Mouse (Mus musculus): ENCODE data around the gene Tfap2e. TPM values are rescaled to one million over a fixed set of nuclear protein-coding genes. Genes with fewer than 3 reads are reported as not detected.

Tfap2e gene
- polyA plus RNA-seq (2014; fragmentation: Nextera tagmentation; extraction: Ambion mirVana): 0.95 and 0.99 TPM in 2 replicates

GRCm38 (mm10) chr4:126736001-126736414 lies at the start of gene Tfap2e:
Gene Tfap2e (minus strand): TSS chr4:126736240.
- Histone ChIP-seq H3K4me3 (ENCODE audit: low read depth, low read length) (peak within 1 kb of the TSS; percentile 22), H3K9ac (ENCODE audit: low read depth, low read length) (0 out of 2 replicates have a peak within 1 kb of the TSS, but pooled peaks have one; percentile 11), H3K27ac (ENCODE audit: low read depth, low read length) (no peak within 1 kb of the TSS), H3K4me1 (replicated peaks; ENCODE audit: control insufficient read depth, insufficient read depth, low read length) (peaks cover 9% of the 10 kb centered on the region), H3K9me3 (ENCODE audit: control insufficient read depth, low read length) (no peaks in the 10 kb centered on the region), H3K27me3 (ENCODE audit: control insufficient read depth, insufficient read depth, low read length) (peaks cover 77% of the 10 kb centered on the region), H3K36me3 (ENCODE audit: control insufficient read depth, insufficient read depth, low read length) (no peaks in the 10 kb centered on the region), H3K4me2 (replicated peaks; ENCODE audit: low read depth, low read length) (peak within 1 kb of the TSS; percentile 28)
- under 1% methylated on average over 32 of the region's 32 CpGs for WGBS
- ATAC-seq (ENCODE audit: low FRiP score) (peak; percentile 27; the same call in 1 of the 2 replicates), DNase-seq (ENCODE audit: low spot score) (peak; percentile 77)

- H3K27ac ChIP-seq (ENCODE audit: low read depth, low read length): no peak overlapping the region
- 87% methylated on average over 8 of the region's 8 CpGs for WGBS
- DNase-seq (ENCODE audit: low spot score) (no peak), ATAC-seq (ENCODE audit: low FRiP score) (no peak)
- H3K4me3 ChIP-seq (ENCODE audit: low read depth, low read length): no peak overlapping the region
- H3K27me3 ChIP-seq (ENCODE audit: control insufficient read depth, insufficient read depth, low read length): no peaks in the 10 kb centered on the region
- H3K4me1 ChIP-seq (replicated peaks; ENCODE audit: control insufficient read depth, insufficient read depth, low read length): no peaks in the 10 kb centered on the region; the same call in 1 of the 2 replicates
- no peaks in the 10 kb centered on the region for H3K9me3 ChIP-seq (ENCODE audit: control insufficient read depth, low read length)
- no peak overlapping the region for H3K4me2 ChIP-seq (replicated peaks; ENCODE audit: low read depth, low read length)
- no peak overlapping the region for H3K9ac ChIP-seq (ENCODE audit: low read depth, low read length)
- no peaks in the 10 kb centered on the region for H3K36me3 ChIP-seq (ENCODE audit: control insufficient read depth, insufficient read depth, low read length)
Measured at GRCm38 (mm10) chr4:126782996-126783395, 47.0 kb upstream of the Tfap2e start.

- Histone ChIP-seq H3K27ac (ENCODE audit: low read depth, low read length) (no peak overlapping the region), H3K36me3 (ENCODE audit: control insufficient read depth, insufficient read depth, low read length) (no peaks in the 10 kb centered on the region), H3K4me3 (ENCODE audit: low read depth, low read length) (no peak overlapping the region), H3K4me1 (replicated peaks; ENCODE audit: control insufficient read depth, insufficient read depth, low read length) (no peaks in the 10 kb centered on the region; the same call in 1 of the 2 replicates), H3K4me2 (replicated peaks; ENCODE audit: low read depth, low read length) (no peak overlapping the region), H3K27me3 (ENCODE audit: control insufficient read depth, insufficient read depth, low read length) (no peaks in the 10 kb centered on the region), H3K9ac (ENCODE audit: low read depth, low read length) (no peak overlapping the region), H3K9me3 (ENCODE audit: control insufficient read depth, low read length) (no peaks in the 10 kb centered on the region)
- DNase-seq (ENCODE audit: low spot score) (no peak), ATAC-seq (ENCODE audit: low FRiP score) (no peak)
- WGBS: 93% methylated on average over 8 of the region's 8 CpGs
Measured at GRCm38 (mm10) chr4:126782512-126782911, 46.5 kb upstream of the Tfap2e start.

- Histone ChIP-seq H3K4me2 (replicated peaks; ENCODE audit: low read depth, low read length) (no peak overlapping the region), H3K9me3 (ENCODE audit: control insufficient read depth, low read length) (no peaks in the 10 kb centered on the region), H3K27ac (ENCODE audit: low read depth, low read length) (no peak overlapping the region), H3K9ac (ENCODE audit: low read depth, low read length) (no peak overlapping the region), H3K36me3 (ENCODE audit: control insufficient read depth, insufficient read depth, low read length) (no peaks in the 10 kb centered on the region), H3K4me3 (ENCODE audit: low read depth, low read length) (no peak overlapping the region), H3K4me1 (replicated peaks; ENCODE audit: control insufficient read depth, insufficient read depth, low read length) (no peaks in the 10 kb centered on the region; the same call in 1 of the 2 replicates), H3K27me3 (ENCODE audit: control insufficient read depth, insufficient read depth, low read length) (no peaks in the 10 kb centered on the region)
- no peak for DNase-seq (ENCODE audit: low spot score)
- ATAC-seq (ENCODE audit: low FRiP score): no peak
- WGBS: 78% methylated on average over 3 of the region's 3 CpGs
Measured at GRCm38 (mm10) chr4:126781871-126782270, 45.8 kb upstream of the Tfap2e start.

GRCm38 (mm10) chr4:126779826-126780775 lies 44.1 kb upstream of the Tfap2e start:
- H3K9me3 ChIP-seq (ENCODE audit: control insufficient read depth, low read length): no peaks in the 10 kb centered on the region
- no peaks in the 10 kb centered on the region for H3K27me3 ChIP-seq (ENCODE audit: control insufficient read depth, insufficient read depth, low read length)
- H3K4me3 ChIP-seq (ENCODE audit: low read depth, low read length): no peak overlapping the region
- ATAC-seq (ENCODE audit: low FRiP score) (no peak), DNase-seq (ENCODE audit: low spot score) (peak; percentile 25)
- peak overlapping the region; percentile 36 for H3K9ac ChIP-seq (ENCODE audit: low read depth, low read length)
- no peak overlapping the region; the same call in 1 of the 2 replicates for H3K27ac ChIP-seq (ENCODE audit: low read depth, low read length)
- 50% methylated on average over 12 of the region's 12 CpGs for WGBS
- H3K36me3 ChIP-seq (ENCODE audit: control insufficient read depth, insufficient read depth, low read length): no peaks in the 10 kb centered on the region
- peak overlapping the region; percentile 8; the same call in 1 of the 2 replicates for H3K4me2 ChIP-seq (replicated peaks; ENCODE audit: low read depth, low read length)
- H3K4me1 ChIP-seq (replicated peaks; ENCODE audit: control insufficient read depth, insufficient read depth, low read length): no peaks in the 10 kb centered on the region; the same call in 1 of the 2 replicates

GRCm38 (mm10) chr4:126779148-126779581 lies 43.1 kb upstream of the Tfap2e start:
- H3K4me1 ChIP-seq (replicated peaks; ENCODE audit: control insufficient read depth, insufficient read depth, low read length): no peaks in the 10 kb centered on the region; the same call in 1 of the 2 replicates
- no peak for DNase-seq (ENCODE audit: low spot score)
- WGBS: 36% methylated on average over 8 of the region's 8 CpGs

GRCm38 (mm10) chr4:126775182-126775581 lies 39.1 kb upstream of the Tfap2e start:
- no peak overlapping the region for H3K9ac ChIP-seq (ENCODE audit: low read depth, low read length)
- WGBS: 84% methylated on average over 1 of the region's 1 CpGs
- no peaks in the 10 kb centered on the region for H3K9me3 ChIP-seq (ENCODE audit: control insufficient read depth, low read length)
- no peaks in the 10 kb centered on the region for H3K36me3 ChIP-seq (ENCODE audit: control insufficient read depth, insufficient read depth, low read length)
- DNase-seq (ENCODE audit: low spot score): no peak
- H3K27ac ChIP-seq (ENCODE audit: low read depth, low read length): no peak overlapping the region
- no peak overlapping the region for H3K4me2 ChIP-seq (replicated peaks; ENCODE audit: low read depth, low read length)
- no peaks in the 10 kb centered on the region; the same call in 1 of the 2 replicates for H3K4me1 ChIP-seq (replicated peaks; ENCODE audit: control insufficient read depth, insufficient read depth, low read length)
- no peak overlapping the region for H3K4me3 ChIP-seq (ENCODE audit: low read depth, low read length)
- no peaks in the 10 kb centered on the region for H3K27me3 ChIP-seq (ENCODE audit: control insufficient read depth, insufficient read depth, low read length)
- no peak for ATAC-seq (ENCODE audit: low FRiP score)

More at GRCm38 (mm10) chr4:126779148-126779581, 43.1 kb upstream of the Tfap2e start:
- H3K36me3 ChIP-seq (ENCODE audit: control insufficient read depth, insufficient read depth, low read length): no peaks in the 10 kb centered on the region
- H3K4me3 ChIP-seq (ENCODE audit: low read depth, low read length): no peak overlapping the region
- H3K9ac ChIP-seq (ENCODE audit: low read depth, low read length): peak overlapping the region; percentile 19; the same call in 1 of the 2 replicates
- no peaks in the 10 kb centered on the region for H3K9me3 ChIP-seq (ENCODE audit: control insufficient read depth, low read length)
- ATAC-seq (ENCODE audit: low FRiP score): 0 out of 2 replicates have a peak, but pooled peaks have one; percentile 51
- no peaks in the 10 kb centered on the region for H3K27me3 ChIP-seq (ENCODE audit: control insufficient read depth, insufficient read depth, low read length)
- H3K4me2 ChIP-seq (replicated peaks; ENCODE audit: low read depth, low read length): peak overlapping the region; percentile 5; the same call in 1 of the 2 replicates
- peak overlapping the region; percentile 69 for H3K27ac ChIP-seq (ENCODE audit: low read depth, low read length)

GRCm38 (mm10) chr4:126773871-126774270 lies 37.8 kb upstream of the Tfap2e start:
- no peaks in the 10 kb centered on the region for H3K27me3 ChIP-seq (ENCODE audit: control insufficient read depth, insufficient read depth, low read length)
- 96% methylated on average over 6 of the region's 6 CpGs for WGBS

More at GRCm38 (mm10) chr4:126773871-126774270, 37.8 kb upstream of the Tfap2e start:
- no peak for DNase-seq (ENCODE audit: low spot score)
- no peak overlapping the region for H3K4me2 ChIP-seq (replicated peaks; ENCODE audit: low read depth, low read length)
- no peaks in the 10 kb centered on the region for H3K9me3 ChIP-seq (ENCODE audit: control insufficient read depth, low read length)
- no peak overlapping the region for H3K27ac ChIP-seq (ENCODE audit: low read depth, low read length)
- no peak overlapping the region for H3K9ac ChIP-seq (ENCODE audit: low read depth, low read length)
- no peaks in the 10 kb centered on the region for H3K4me1 ChIP-seq (replicated peaks; ENCODE audit: control insufficient read depth, insufficient read depth, low read length)
- H3K36me3 ChIP-seq (ENCODE audit: control insufficient read depth, insufficient read depth, low read length): no peaks in the 10 kb centered on the region
- ATAC-seq (ENCODE audit: low FRiP score): no peak
- H3K4me3 ChIP-seq (ENCODE audit: low read depth, low read length): no peak overlapping the region
